Mouse (Mus musculus) hindbrain, embryonic 16.5 days (tissue): ENCODE measurements around the gene Ikzf4. TPM values are rescaled to one million over a fixed set of nuclear protein-coding genes. Genes with fewer than 3 reads are reported as not detected.

Experiments
- ATAC-seq: fragments of 200-750 bp; cut with Nextera tagmentation; 2 replicates; pipeline ENCODE4 v1.8.0; 2017; ENCODE audit warnings: moderate TSS enrichment, moderate library complexity
- H3K27ac ChIP-seq: fragments of 300-500 bp; sonication (generic); 2 replicates; pipeline ENCODE4 v1.5.1; 2014; ENCODE audit warnings: low read depth, mild to moderate bottlenecking, control low read depth, low read length, moderate library complexity
- H3K27me3 ChIP-seq: fragments of 300-500 bp; sonication (generic); replicated peaks from 2 replicates; pipeline ENCODE4 v1.6.1; 2014; ENCODE audit warnings: low read length; ENCODE audit not compliant: control insufficient read depth, insufficient read depth
- H3K36me3 ChIP-seq: fragments of 300-500 bp; sonication (generic); 2 replicates; pipeline ENCODE4 v1.6.1; 2014; ENCODE audit warnings: mild to moderate bottlenecking, low read length, moderate library complexity, mixed read lengths; ENCODE audit not compliant: control insufficient read depth, insufficient read depth
- H3K4me1 ChIP-seq: fragments of 300-500 bp; sonication (generic); 2 replicates; pipeline ENCODE4 v1.6.1; 2014; ENCODE audit warnings: low read depth, low read length; ENCODE audit not compliant: control insufficient read depth, insufficient read depth
- H3K4me2 ChIP-seq: fragments of 300-500 bp; sonication (generic); 2 replicates; pipeline ENCODE4 v1.6.1; 2014; ENCODE audit warnings: mild to moderate bottlenecking, low read length, control low read depth, moderate library complexity
- H3K4me3 ChIP-seq: fragments of 300-500 bp; sonication (generic); 2 replicates; pipeline ENCODE4 v1.5.1; 2014; ENCODE audit warnings: mild to moderate bottlenecking, low read length, control low read depth, moderate library complexity
- H3K9ac ChIP-seq: fragments of 300-500 bp; sonication (generic); 2 replicates; pipeline ENCODE4 v1.6.1; 2014; ENCODE audit warnings: low read depth, mild to moderate bottlenecking, control low read depth, low read length, moderate library complexity
- H3K9me3 ChIP-seq: fragments of 300-500 bp; sonication (generic); 2 replicates; pipeline ENCODE4 v1.6.1; 2014; ENCODE audit warnings: mild to moderate bottlenecking, low read length, moderate library complexity; ENCODE audit not compliant: control insufficient read depth
- WGBS: fragments of 180-500 bp; shearing (Covaris S2); extraction: QIAGEN DNeasy Blood & Tissue Kit; methylation state at CpG from one replicate; pipeline ENCODE4 v1.1.7; 2014; 5-methylcytosine and 5-hydroxymethylcytosine counted together
- polyA plus RNA-seq: library from polyadenylated mRNA; unstranded; fragments of >200 nt; fragmentation: Nextera tagmentation; extraction: Ambion mirVana; gene quantifications from 2 replicates; pipeline ENCODE4 v1.2.1, GENCODE M21; 2015

Gene Ikzf4
- polyA plus RNA-seq, 1 experiment from 2014 or later: 15.3 TPM

GRCm38 (mm10) chr10:128598476-128598875 lies 47.3 kb downstream of the Ikzf4 start:
- H3K27ac ChIP-seq: no peak overlapping the region
- H3K9ac ChIP-seq: no peak overlapping the region
- no peaks in the 10 kb centered on the region for H3K9me3 ChIP-seq
- H3K36me3 ChIP-seq: no peaks in the 10 kb centered on the region
- ATAC-seq: no peak
- H3K4me2 ChIP-seq: no peak overlapping the region
- no peaks in the 10 kb centered on the region for H3K4me1 ChIP-seq
- H3K27me3 ChIP-seq: no peaks in the 10 kb centered on the region
- WGBS: 69% methylated on average over 2 of the region's 2 CpGs
- no peak overlapping the region for H3K4me3 ChIP-seq

GRCm38 (mm10) chr10:128592797-128593196 lies 53.0 kb downstream of the Ikzf4 start:
- WGBS: 69% methylated on average over 5 of the region's 5 CpGs

GRCm38 (mm10) chr10:128591436-128591835 lies 54.4 kb downstream of the Ikzf4 start:
- ATAC-seq: no peak
- Histone ChIP-seq H3K27ac (no peak overlapping the region), H3K9me3 (no peaks in the 10 kb centered on the region), H3K4me2 (no peak overlapping the region), H3K4me1 (peaks cover 9% of the 10 kb centered on the region), H3K36me3 (no peaks in the 10 kb centered on the region), H3K4me3 (no peak overlapping the region), H3K9ac (no peak overlapping the region), H3K27me3 (peaks cover 31% of the 10 kb centered on the region)
- WGBS: 87% methylated on average over 6 of the region's 6 CpGs

More at GRCm38 (mm10) chr10:128592797-128593196, 53.0 kb downstream of the Ikzf4 start:
- Histone ChIP-seq H3K4me1 (peaks cover 9% of the 10 kb centered on the region), H3K9me3 (no peaks in the 10 kb centered on the region), H3K27me3 (peaks cover 21% of the 10 kb centered on the region), H3K9ac (no peak overlapping the region), H3K27ac (no peak overlapping the region), H3K36me3 (no peaks in the 10 kb centered on the region), H3K4me2 (no peak overlapping the region), H3K4me3 (no peak overlapping the region)
- no peak for ATAC-seq

DNA sequence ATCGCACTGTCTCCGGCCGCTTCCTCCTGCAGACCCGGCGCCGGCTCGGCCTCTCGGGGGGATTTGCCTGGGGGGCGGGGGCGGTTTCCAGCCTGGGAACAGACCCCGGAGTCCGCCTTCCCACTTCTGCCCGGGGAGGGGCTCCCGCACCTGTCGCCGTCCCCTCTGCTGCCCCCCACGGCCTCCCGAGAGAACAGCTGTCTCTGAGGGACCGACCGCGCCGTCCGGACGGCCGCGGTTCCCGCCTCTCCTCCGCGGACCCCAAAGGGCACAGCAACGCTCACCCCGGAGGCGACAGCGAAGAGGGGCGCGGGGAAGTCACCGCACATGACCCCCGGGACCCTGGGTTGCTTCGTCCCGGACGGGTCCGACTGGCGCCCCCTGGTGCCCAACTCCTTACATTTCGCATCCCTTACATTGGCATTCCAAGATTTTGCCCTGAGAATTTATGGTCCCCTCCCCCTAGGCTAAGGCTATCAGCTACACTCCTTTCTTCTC lies 55.5 kb downstream of the Ikzf4 start:
- Histone ChIP-seq H3K27ac (no peak overlapping the region), H3K9me3 (no peaks in the 10 kb centered on the region), H3K27me3 (peaks cover 38% of the 10 kb centered on the region), H3K4me3 (peak overlapping the region; percentile 66), H3K4me1 (peaks cover 9% of the 10 kb centered on the region), H3K36me3 (no peaks in the 10 kb centered on the region), H3K4me2 (peak overlapping the region; percentile 99), H3K9ac (peak overlapping the region; percentile 67)
- WGBS: 0% methylated on average over 41 of the region's 43 CpGs
- peak; percentile 41; the same call in 1 of the 2 replicates for ATAC-seq

DNA sequence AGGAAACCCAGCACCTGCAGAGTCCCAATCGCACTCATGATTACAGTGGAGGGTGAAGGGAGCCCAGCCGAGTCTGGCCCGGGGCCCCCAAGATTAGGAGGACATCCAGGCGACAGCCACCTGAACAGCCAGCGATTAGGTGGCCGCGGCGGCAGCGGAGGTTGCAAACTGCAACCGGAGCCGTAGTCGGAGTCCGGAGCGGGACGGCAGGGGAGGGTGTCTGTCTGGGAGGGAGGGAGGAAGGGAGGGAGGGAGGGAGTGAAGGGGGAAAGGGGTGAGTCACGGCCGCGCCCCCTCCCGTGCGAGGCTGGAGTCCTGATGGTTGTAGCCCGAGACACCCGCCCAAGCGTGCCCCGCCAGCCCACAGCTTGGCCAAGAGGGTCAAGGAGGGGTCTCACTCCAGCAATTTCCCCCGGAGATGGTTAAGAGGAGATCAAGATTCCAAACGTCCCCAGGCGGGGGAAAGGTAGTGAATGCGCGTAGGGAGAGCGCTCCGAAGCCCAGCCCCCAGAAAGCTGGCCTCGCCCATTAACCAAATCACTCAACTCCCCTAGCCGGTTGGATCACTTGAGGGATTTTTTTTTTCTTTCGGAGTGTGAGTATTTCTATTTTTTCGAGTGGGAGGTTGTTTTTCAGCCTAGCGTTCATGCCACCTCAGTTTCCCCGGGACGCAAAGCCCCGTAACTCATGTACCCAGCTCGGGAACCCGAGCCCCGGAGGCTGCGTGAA lies 56.2 kb downstream of the Ikzf4 start, which contains the start of gene Erbb3:
TSS of gene Erbb3 (minus strand) at position 189 of the 729 bp plus-strand sequence.
- Histone ChIP-seq H3K9me3 (no peaks in the 10 kb centered on the region), H3K9ac (peak within 1 kb of the TSS; percentile 67), H3K27me3 (peaks cover 38% of the 10 kb centered on the region), H3K36me3 (no peaks in the 10 kb centered on the region), H3K27ac (no peak within 1 kb of the TSS), H3K4me2 (peak within 1 kb of the TSS; percentile 99), H3K4me1 (peaks cover 9% of the 10 kb centered on the region), H3K4me3 (peak within 1 kb of the TSS; percentile 66)
- under 1% methylated on average over 43 of the region's 43 CpGs for WGBS
- peak; percentile 53; the same call in 1 of the 2 replicates for ATAC-seq

- H3K36me3 ChIP-seq: no peaks in the 10 kb centered on the region
- H3K4me2 ChIP-seq: peak overlapping the region; percentile 99
- peak overlapping the region; percentile 67 for H3K9ac ChIP-seq
- WGBS: 5% methylated on average over 23 of the region's 23 CpGs
- peaks cover 42% of the 10 kb centered on the region for H3K27me3 ChIP-seq
- peaks cover 9% of the 10 kb centered on the region for H3K4me1 ChIP-seq
- ATAC-seq: peak; percentile 9; the same call in 1 of the 2 replicates
- H3K4me3 ChIP-seq: peak overlapping the region; percentile 66
- no peak overlapping the region for H3K27ac ChIP-seq
- H3K9me3 ChIP-seq: no peaks in the 10 kb centered on the region
These were observed 56.9 kb downstream of the Ikzf4 start for GRCm38 (mm10) chr10:128588775-128589463.

- Histone ChIP-seq H3K4me3 (no peak overlapping the region), H3K27ac (no peak overlapping the region), H3K36me3 (no peaks in the 10 kb centered on the region), H3K4me1 (peaks cover 9% of the 10 kb centered on the region), H3K9ac (no peak overlapping the region), H3K4me2 (no peak overlapping the region), H3K9me3 (no peaks in the 10 kb centered on the region), H3K27me3 (peaks cover 42% of the 10 kb centered on the region)
- 20% methylated on average over 1 of the region's 1 CpGs for WGBS
- ATAC-seq: no peak
These were observed 57.7 kb downstream of the Ikzf4 start for GRCm38 (mm10) chr10:128588136-128588535.

- Histone ChIP-seq H3K4me3 (no peak overlapping the region), H3K9me3 (no peaks in the 10 kb centered on the region), H3K27me3 (peaks cover 42% of the 10 kb centered on the region), H3K4me2 (no peak overlapping the region), H3K9ac (no peak overlapping the region), H3K4me1 (peaks cover 9% of the 10 kb centered on the region), H3K36me3 (no peaks in the 10 kb centered on the region), H3K27ac (no peak overlapping the region)
- no peak for ATAC-seq
- 59% methylated on average over 8 of the region's 8 CpGs for WGBS
These were observed 58.1 kb downstream of the Ikzf4 start for GRCm38 (mm10) chr10:128587697-128588096.

DNA sequence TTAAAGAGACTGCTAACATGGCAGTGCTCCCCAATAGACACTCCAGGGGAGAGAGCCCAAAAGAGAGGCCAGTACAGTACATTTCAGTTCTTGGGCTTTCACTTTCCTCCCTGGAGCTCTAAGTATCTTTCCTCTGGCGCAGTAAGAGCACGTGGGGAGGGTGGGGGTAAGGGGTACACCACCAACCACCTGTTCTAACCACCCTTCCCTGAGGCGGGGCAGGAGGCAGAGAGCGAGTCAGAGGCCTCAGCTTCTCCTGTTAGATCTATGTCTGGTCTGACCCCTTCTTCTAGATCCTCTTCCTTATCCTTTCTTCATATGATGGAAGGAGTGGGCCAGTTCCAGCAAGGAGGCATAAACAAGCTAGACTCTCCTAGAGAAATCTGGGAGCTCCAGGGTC lies 58.7 kb downstream of the Ikzf4 start:
- H3K4me3 ChIP-seq: no peak overlapping the region
- no peaks in the 10 kb centered on the region for H3K36me3 ChIP-seq
- H3K9me3 ChIP-seq: no peaks in the 10 kb centered on the region
- H3K27me3 ChIP-seq: peaks cover 42% of the 10 kb centered on the region
- 44% methylated on average over 4 of the region's 4 CpGs for WGBS
- H3K27ac ChIP-seq: no peak overlapping the region
- H3K4me2 ChIP-seq: no peak overlapping the region
- H3K9ac ChIP-seq: no peak overlapping the region
- ATAC-seq: no peak
- H3K4me1 ChIP-seq: peaks cover 9% of the 10 kb centered on the region
